Mouse (Mus musculus) thymus, adult 2 months (tissue): ENCODE measurements at regions not wholly inside any gene's neighbourhood (a gene's known extent, or its start where the extent isn't known, plus 50 kb on each side); places are given as distances from the start of the nearest gene placed in this dataset.

Experiments
- DNase-seq: peaks from one replicate; pipeline ENCODE4 v3.0.0; 2021
- H3K27ac ChIP-seq: fragments of 200-500 bp; 2 replicates; pipeline ENCODE4 v1.5.1; 2012; ENCODE audit warnings: low read length, control low read depth; ENCODE audit not compliant: control insufficient read depth, insufficient read depth
- H3K27me3 ChIP-seq: fragments of 200-500 bp; 2 replicates; pipeline ENCODE4 v1.6.1; 2012; ENCODE audit warnings: mild to moderate bottlenecking, low read length, moderate library complexity, mixed read lengths; ENCODE audit not compliant: control insufficient read depth, insufficient read depth
- H3K36me3 ChIP-seq: fragments of 200-500 bp; 2 replicates; pipeline ENCODE4 v1.6.1; 2012; ENCODE audit warnings: mild to moderate bottlenecking, low read length, moderate library complexity; ENCODE audit not compliant: control insufficient read depth, insufficient read depth
- H3K4me1 ChIP-seq: fragments of 200-500 bp; replicated peaks from 2 replicates; pipeline ENCODE4 v1.6.1; 2012; ENCODE audit warnings: low read length; ENCODE audit not compliant: control insufficient read depth, insufficient read depth
- H3K4me3 ChIP-seq: fragments of 200-500 bp; 2 replicates; pipeline ENCODE4 v1.5.1; 2012; ENCODE audit warnings: mild to moderate bottlenecking, low read length, control low read depth, moderate library complexity; ENCODE audit not compliant: control insufficient read depth, insufficient read depth
- CTCF ChIP-seq: fragments of 200-500 bp; IDR thresholded peaks from 2 replicates; pipeline ENCODE4 v1.5.1; 2012; ENCODE audit warnings: mild to moderate bottlenecking, control low read depth, low read length, moderate library complexity, borderline replicate concordance; ENCODE audit not compliant: control insufficient read depth, poor library complexity, insufficient read depth; ENCODE audit errors: extremely low read depth
- POLR2A ChIP-seq: fragments of 200-500 bp; IDR thresholded peaks from 2 replicates; pipeline ENCODE4 v1.6.1; 2012; ENCODE audit warnings: mild to moderate bottlenecking, low read length, control low read depth, moderate library complexity; ENCODE audit not compliant: control insufficient read depth, poor library complexity, insufficient read depth; ENCODE audit errors: extremely low read depth
- WGBS: fragments of 180-500 bp; shearing (Covaris S2); methylation state at CpG from one replicate; pipeline ENCODE4 v1.1.7; 2018; 5-methylcytosine and 5-hydroxymethylcytosine counted together

GRCm38 (mm10) chr4:135069818-135070217, 50.6 kb upstream of the Runx3 start:
- Histone ChIP-seq H3K27ac (no peak overlapping the region), H3K36me3 (no peaks in the 10 kb centered on the region), H3K27me3 (no peaks in the 10 kb centered on the region), H3K4me1 (peaks cover 35% of the 10 kb centered on the region), H3K4me3 (no peak overlapping the region)
- WGBS = 21% methylated on average over 18 of the region's 18 CpGs
- TF ChIP-seq CTCF (no peak), POLR2A (no peak)
- DNase-seq = no peak
